Mouse (Mus musculus) c-Kit-positive CD71-positive TER-119-positive erythroid progenitor cells, embryonic 14.5 days (primary cell): ENCODE measurements around the gene Olfr1178.

Experiments
- DNase-seq: peaks from one replicate; pipeline ENCODE4 v3.0.0-alpha.2; 2013; ENCODE audit warnings: low spot score

The Olfr1178 gene

DNA sequence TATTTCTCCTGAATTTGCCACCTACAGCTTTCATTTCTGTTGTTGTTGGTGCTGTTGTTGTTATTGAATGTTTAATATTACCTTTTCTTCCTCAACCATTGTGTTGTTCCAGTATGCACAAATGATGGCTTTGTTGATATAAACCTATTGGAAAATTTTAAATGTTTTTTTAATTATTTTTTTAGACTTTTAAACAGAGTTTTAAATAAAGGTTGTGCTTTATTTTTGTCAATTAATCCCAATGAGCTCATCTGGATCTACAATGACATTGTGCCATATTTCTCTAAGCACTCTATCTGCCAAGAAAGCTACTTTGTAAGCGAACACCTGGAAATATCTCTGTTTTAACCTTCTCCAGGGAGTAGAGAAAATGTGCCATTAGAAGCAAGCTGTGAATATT is at the start of gene Olfr1178:
Gene Olfr1178 (plus strand): TSS at position 301 of the 400 bp plus-strand sequence.
- DNase-seq: no peak

DNA sequence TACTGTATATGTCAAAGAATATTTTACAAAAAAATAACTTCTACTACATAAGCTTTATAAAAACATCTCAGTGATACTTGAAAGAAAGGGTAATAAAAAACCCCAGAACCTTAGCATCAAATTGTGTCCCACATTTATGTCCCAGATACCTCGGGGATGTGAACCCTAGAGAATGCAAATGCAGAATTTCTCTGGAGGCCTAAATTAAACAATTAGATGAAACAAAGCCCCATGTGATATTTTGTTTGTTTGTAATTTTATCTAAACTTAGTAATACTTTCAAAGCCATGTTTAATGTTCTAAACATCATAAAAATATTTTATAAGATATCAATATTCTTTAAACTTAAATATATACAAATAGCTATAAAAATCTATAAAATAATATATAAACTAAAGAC is 40.5 kb upstream of the Olfr1178 start, which contains the start of gene Olfr1177-ps:
Gene Olfr1177-ps (minus strand): TSS at position 101 of the 400 bp plus-strand sequence.
- no peak for DNase-seq

DNA sequence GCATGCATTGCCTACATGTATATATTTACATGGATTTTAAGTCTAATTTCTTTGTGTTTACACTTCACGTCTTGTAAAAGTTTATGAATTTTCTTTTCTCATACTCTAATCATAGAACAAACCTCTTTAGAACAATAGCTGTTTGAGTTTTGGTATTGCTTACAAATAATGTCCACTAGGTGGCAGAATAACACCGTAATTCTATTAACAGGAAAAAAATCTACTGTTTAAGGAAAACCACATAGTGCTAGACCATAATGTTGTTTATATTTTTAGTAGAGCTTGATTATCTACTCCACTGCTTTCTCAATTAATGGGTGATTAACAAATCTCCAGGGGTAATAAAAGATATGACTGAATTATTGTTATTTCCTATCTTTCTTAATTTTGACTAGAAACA is 30.6 kb upstream of the Olfr1178 start:
- peak; percentile 6 for DNase-seq

- DNase-seq: no peak
Measured at GRCm38 (mm10) chr2:88406353-88406752, 19.5 kb downstream of the Olfr1178 start, which contains the start of gene Olfr1179. Olfr1179 (minus strand) TSS chr2:88406453.

GRCm38 (mm10) chr2:88419051-88419450 is 32.2 kb downstream of the Olfr1178 start, which contains the start of gene Olfr1180:
Olfr1180 (minus strand) TSS chr2:88419151.
- DNase-seq: no peak

- no peak for DNase-seq
Measured at GRCm38 (mm10) chr2:88426071-88426470, 39.2 kb downstream of the Olfr1178 start, which contains the start of gene Olfr1181. Olfr1181 (minus strand) TSS chr2:88426171.

DNA sequence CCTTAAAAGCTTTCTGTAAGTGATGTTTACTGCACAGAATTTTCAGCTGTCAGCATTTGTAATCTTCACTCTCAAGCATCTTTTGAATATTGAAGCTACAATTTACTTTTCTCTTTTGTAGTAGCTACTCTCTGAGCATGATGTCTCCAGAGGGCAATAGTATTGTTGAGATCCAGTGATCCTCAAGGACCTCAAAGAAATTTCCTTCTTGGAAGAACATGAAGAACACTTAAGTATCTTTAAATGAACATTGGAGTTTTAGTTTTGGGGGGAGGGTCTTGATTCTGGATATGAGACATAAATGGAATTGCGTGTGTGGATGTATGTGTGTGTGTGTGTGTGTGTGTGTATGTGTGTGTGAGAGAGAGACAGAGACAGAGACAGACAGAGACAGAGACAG is 62.2 kb downstream of the Olfr1178 start, which contains the start of gene Gm13757:
Gene Gm13757 (minus strand): TSS at position 101 of the 400 bp plus-strand sequence.
- DNase-seq: no peak
